Mouse (Mus musculus) liver, postnatal 0 days (tissue): ENCODE data around the gene Kcnj15.

Experiments
- CTCF ChIP-seq: sonication (generic); IDR thresholded peaks from 2 replicates; pipeline ENCODE4 v1.5.1; 2016; ENCODE audit warnings: antibody characterized with exemption, low read depth
- EP300 ChIP-seq: IDR thresholded peaks from 2 replicates; pipeline ENCODE4 v1.6.1; 2016; ENCODE audit warnings: antibody characterized with exemption, low read depth, mild to moderate bottlenecking

- TF ChIP-seq CTCF, result no peak
- no peak for TF ChIP-seq EP300
Measured at GRCm38 (mm10) chr16:95287656-95288055, 30.3 kb downstream of the Kcnj15 start.
